Mouse (Mus musculus) ES-Bruce4 (cell line): ENCODE results near the gene Pagr1a.

Experiments used
- CTCF ChIP-seq: IDR thresholded peaks from one replicate; pipeline ENCODE4 v1.8.1; 2011; ENCODE audit warnings: low read depth, low read length
- EP300 ChIP-seq: IDR thresholded peaks from 2 replicates; pipeline ENCODE4 v1.6.1; 2011; ENCODE audit warnings: low read depth, low read length; ENCODE audit not compliant: insufficient read depth
- POLR2A ChIP-seq: IDR thresholded peaks from one replicate; pipeline ENCODE4 v1.8.1; 2011; ENCODE audit warnings: low read length; ENCODE audit not compliant: insufficient read depth

DNA sequence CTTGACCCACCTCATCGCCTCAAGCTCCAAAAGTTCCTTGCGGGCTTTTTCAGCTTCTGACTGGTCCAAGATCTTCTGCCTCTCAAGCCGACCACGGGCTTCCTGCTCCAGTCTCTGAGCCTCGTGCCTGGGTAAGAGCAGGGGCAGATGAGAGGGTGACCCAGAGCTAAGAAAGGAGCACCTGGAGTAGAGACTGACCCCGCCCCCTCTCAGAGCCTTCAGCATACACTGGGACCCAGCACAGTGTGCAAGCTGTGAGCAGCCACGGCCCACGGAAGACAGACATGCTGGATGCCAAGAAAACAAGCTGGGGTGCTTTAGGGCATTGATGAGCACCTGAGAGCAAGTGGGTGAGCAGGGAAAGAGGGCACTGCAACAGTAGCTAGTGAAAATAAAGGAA lies 28.3 kb downstream of the Pagr1a start:
- TF ChIP-seq CTCF (no peak), POLR2A (no peak), EP300 (no peak)
